Mouse (Mus musculus): ENCODE data around the gene Sv2c. TPM values are rescaled to one million over a fixed set of nuclear protein-coding genes. Genes with fewer than 3 reads are reported as not detected.

The Sv2c gene
- polyA plus RNA-seq, 1 experiment from 2014 or later = 0.86 TPM

DNA sequence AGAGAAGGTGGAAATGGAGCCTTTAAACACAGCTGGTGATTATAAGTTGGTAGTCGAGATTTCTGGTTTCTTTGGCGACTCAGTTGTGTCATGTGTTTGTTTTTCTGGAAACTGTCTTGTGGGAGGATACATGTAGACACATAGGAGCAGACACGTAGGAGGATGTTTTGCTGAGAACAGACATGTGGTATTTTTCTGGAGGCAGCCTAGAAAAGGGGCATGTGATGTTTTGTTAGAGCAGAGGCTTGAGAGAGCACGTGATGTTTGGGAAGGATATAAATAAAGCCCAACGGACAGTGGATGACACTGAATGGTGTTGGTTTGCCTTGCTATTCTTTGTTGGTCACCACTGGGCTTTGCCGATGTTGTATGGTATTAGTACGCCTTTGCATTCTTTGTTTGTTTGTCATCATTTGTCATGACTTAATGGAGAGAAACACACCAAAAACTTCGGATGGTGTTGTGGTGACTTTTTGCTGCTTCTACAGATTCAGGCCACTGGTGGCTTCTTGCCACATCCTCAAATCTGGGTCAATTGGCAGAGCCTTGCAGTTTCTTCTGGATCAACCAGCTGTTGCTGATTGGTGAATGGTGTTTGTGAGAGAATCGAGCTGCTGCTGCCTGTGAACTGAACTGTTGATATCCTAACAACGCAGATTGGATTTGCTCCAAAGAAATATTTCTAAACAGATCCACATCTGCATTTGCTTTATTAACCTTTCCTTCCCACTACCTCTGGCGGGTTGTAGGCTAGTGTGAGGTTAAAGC lies 91.9 kb downstream of the Sv2c start:
- H3K36me3 ChIP-seq (replicated peaks) = no peaks in the 10 kb centered on the region
- no peak overlapping the region for H3K4me2 ChIP-seq
- no peaks in the 10 kb centered on the region for H3K27me3 ChIP-seq
- 87% methylated on average over 11 of the region's 11 CpGs for WGBS
- ATAC-seq (ENCODE audit: low FRiP score) = no peak
- no peaks in the 10 kb centered on the region for H3K9me3 ChIP-seq
- no peak overlapping the region for H3K4me3 ChIP-seq (replicated peaks)
- H3K27ac ChIP-seq = no peak overlapping the region
- H3K9ac ChIP-seq = no peak overlapping the region
- H3K4me1 ChIP-seq = peaks cover 3% of the 10 kb centered on the region; the same call in 1 of the 2 replicates

DNA sequence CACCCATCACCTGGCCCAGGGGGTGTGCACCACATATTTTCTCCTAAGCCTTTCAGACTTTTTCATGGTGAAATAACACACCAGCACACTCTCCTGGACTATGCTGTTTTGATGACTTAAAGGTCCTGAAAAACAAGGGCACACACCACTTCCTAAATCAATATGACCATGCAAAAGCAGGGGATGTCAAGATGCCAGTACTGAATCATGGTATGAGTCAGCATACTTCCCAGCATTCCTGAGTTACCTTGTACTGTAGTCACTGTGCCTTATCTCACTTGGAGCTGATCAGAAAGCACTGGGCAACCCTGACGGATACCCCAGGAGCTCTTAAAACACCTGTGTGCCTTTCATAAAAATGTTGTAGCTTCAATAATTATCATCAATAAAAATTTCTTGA lies 92.8 kb downstream of the Sv2c start:
- no peak for ATAC-seq (ENCODE audit: low FRiP score)
- WGBS = 89% methylated on average over 1 of the region's 1 CpGs

DNA sequence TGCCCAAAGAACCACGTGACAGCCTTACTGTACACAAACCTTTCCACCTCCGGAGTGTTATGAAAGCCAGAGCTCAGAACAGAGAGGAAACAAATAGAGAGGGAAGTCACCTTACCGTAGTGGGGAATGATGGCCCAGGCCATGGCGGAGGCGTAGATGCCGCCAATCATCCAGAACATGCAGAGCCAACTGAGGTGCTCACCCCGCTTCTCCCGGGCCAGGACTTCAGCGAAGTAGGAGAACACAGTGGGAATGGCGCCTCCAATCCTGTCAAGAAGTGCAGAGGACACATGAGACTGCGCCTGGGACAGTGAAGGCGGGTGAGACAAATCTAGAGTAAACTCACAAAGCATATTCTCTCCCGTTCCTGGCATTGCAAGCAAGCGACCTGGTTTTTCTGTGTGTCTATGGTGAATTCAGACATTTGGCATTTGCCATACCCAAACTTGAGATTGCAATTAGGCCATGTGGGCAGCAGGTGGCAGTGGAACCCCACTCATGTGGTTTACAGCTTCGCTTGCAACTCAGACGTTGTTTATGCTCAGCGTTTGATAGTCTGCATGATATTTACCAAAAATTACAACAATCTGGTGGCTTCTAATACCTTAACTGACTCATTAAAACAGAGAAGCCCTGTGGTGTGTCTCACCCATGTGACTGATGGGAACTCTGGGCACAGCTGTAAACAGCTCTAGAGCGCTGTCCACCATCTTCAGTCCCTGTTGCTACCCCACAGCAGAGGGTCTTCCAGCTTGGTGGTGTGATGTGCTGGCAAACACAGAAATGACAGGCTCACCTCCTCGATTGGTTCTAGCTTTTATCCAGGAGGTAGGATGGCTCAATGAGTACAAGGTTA lies 101.8 kb downstream of the Sv2c start:
- H3K4me3 ChIP-seq (replicated peaks) = no peak overlapping the region
- H3K36me3 ChIP-seq (replicated peaks) = no peaks in the 10 kb centered on the region
- no peaks in the 10 kb centered on the region for H3K9me3 ChIP-seq
- no peak overlapping the region for H3K4me2 ChIP-seq
- H3K27me3 ChIP-seq = no peaks in the 10 kb centered on the region
- WGBS = 67% methylated on average over 19 of the region's 19 CpGs
- no peak overlapping the region for H3K27ac ChIP-seq
- ATAC-seq (ENCODE audit: low FRiP score) = peak; percentile 30; the same call in 1 of the 2 replicates
- H3K9ac ChIP-seq = no peak overlapping the region
- H3K4me1 ChIP-seq = no peaks in the 10 kb centered on the region

More for the DNA sequence above, 92.8 kb downstream of the Sv2c start:
- Histone ChIP-seq H3K9ac (no peak overlapping the region), H3K9me3 (no peaks in the 10 kb centered on the region), H3K4me2 (no peak overlapping the region), H3K4me1 (no peaks in the 10 kb centered on the region), H3K27ac (no peak overlapping the region), H3K4me3 (replicated peaks) (no peak overlapping the region), H3K27me3 (no peaks in the 10 kb centered on the region), H3K36me3 (replicated peaks) (no peaks in the 10 kb centered on the region)

DNA sequence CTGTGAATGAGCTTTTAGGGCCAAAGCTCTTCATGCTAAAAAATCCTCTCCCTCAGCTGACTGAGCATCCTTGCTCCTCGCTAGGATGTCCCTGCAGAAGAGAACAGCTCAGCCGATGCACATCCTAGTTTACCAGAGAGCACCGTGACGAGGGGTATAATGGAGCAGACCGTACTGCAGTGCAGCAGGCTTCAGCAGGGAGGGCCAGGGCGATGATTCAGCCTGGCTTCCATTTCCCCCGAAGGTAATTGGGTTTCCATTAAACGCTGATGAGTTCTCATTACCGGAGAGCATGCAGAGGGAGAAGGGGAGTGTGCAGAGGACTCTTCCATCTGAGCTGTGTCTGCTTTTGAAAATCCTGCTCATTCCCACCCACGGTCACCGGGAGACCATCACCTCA lies 108.5 kb downstream of the Sv2c start:
- Histone ChIP-seq H3K27me3 (no peaks in the 10 kb centered on the region), H3K36me3 (replicated peaks) (no peaks in the 10 kb centered on the region), H3K4me2 (no peak overlapping the region), H3K27ac (no peak overlapping the region), H3K4me3 (replicated peaks) (no peak overlapping the region), H3K4me1 (no peaks in the 10 kb centered on the region), H3K9ac (no peak overlapping the region), H3K9me3 (no peaks in the 10 kb centered on the region)
- 81% methylated on average over 11 of the region's 11 CpGs for WGBS
- 0 out of 2 replicates have a peak, but pooled peaks have one; percentile 17 for ATAC-seq (ENCODE audit: low FRiP score)

DNA sequence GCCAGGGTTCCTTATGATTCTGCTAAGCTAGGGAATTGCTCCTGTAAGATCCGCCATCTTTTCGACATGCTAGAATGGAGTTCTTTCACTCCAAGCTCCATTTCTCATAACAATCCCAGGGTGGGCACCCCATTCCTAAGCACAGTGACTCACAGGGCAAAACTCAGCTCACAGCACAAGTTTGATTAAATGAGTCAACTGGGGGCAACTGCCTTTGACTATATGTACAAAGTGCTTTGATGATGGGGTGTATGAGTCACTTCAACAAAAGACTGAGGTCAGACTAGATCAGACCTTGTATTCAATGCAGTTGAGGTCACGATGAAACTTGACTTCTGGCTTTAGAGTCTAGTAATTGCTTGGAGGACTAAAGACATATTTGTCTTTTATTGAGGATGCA lies 116.9 kb downstream of the Sv2c start:
- Histone ChIP-seq H3K36me3 (replicated peaks) (no peaks in the 10 kb centered on the region), H3K9ac (no peak overlapping the region), H3K27ac (no peak overlapping the region), H3K4me3 (replicated peaks) (no peak overlapping the region), H3K4me2 (no peak overlapping the region), H3K9me3 (no peaks in the 10 kb centered on the region), H3K4me1 (no peaks in the 10 kb centered on the region), H3K27me3 (no peaks in the 10 kb centered on the region)
- no peak for ATAC-seq (ENCODE audit: low FRiP score)
- WGBS = 93% methylated on average over 3 of the region's 3 CpGs

DNA sequence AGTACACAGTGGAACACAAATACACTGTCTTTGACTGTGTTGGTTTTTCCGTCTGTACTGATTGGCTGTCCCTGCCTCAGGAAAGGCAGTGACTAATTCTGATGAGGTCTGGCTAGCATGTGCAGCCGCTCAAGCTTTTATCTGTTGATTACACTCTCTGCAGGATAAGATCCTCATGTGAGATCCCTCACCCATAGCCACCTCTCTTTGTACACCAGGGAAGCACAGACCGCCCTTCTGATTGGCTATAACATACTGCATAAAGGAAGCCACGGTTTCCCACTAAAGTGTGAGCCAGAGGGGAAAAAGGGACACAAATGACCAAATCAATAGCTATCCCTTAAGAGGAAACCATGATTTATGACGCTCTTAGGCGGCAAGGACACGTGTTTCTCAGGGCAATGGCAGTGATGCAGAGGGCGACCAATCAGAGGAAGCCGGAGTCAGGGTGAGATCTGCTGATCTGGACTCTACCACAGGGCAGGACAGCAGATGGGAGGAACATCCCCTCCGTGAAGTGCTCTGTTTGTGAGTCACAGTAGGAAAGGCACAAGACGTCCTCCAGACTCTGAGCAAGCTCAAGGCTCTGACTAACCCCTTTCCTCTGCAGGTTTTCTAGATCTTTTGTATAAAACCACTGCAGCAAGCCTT lies 121.4 kb downstream of the Sv2c start:
- H3K4me1 ChIP-seq = no peaks in the 10 kb centered on the region
- H3K9me3 ChIP-seq = no peaks in the 10 kb centered on the region
- H3K27me3 ChIP-seq = no peaks in the 10 kb centered on the region
- ATAC-seq (ENCODE audit: low FRiP score) = peak; percentile 69; the same call in 1 of the 2 replicates
- H3K4me3 ChIP-seq (replicated peaks) = no peak overlapping the region
- no peak overlapping the region for H3K9ac ChIP-seq
- 69% methylated on average over 11 of the region's 11 CpGs for WGBS
- no peak overlapping the region for H3K27ac ChIP-seq
- H3K4me2 ChIP-seq = no peak overlapping the region
- H3K36me3 ChIP-seq (replicated peaks) = no peaks in the 10 kb centered on the region

DNA sequence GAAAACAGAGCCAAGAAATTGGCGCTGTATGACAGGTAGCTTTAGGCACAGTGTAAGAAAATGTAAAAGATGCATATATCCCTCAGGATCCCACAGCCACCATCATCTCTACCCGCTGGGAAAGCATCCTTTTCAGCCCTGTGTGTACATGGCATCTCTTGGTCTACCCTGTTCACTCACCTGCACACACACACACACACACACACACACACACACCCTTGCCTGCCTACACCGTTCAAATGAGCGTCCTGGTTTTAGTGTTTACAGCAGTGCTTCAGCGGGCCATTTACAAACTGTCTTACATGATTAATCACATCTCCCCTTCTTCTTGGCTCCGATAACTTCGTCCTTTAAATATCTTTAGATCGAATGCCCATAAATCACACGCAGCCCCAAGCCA lies 123.4 kb downstream of the Sv2c start:
- Histone ChIP-seq H3K9me3 (no peaks in the 10 kb centered on the region), H3K36me3 (replicated peaks) (no peaks in the 10 kb centered on the region), H3K9ac (no peak overlapping the region), H3K4me2 (no peak overlapping the region), H3K27me3 (0 out of 2 replicates have a peak, but pooled peaks cover 4% of the 10 kb centered on the region), H3K27ac (no peak overlapping the region), H3K4me1 (no peaks in the 10 kb centered on the region), H3K4me3 (replicated peaks) (no peak overlapping the region)
- 91% methylated on average over 9 of the region's 9 CpGs for WGBS
- ATAC-seq (ENCODE audit: low FRiP score) = no peak

DNA sequence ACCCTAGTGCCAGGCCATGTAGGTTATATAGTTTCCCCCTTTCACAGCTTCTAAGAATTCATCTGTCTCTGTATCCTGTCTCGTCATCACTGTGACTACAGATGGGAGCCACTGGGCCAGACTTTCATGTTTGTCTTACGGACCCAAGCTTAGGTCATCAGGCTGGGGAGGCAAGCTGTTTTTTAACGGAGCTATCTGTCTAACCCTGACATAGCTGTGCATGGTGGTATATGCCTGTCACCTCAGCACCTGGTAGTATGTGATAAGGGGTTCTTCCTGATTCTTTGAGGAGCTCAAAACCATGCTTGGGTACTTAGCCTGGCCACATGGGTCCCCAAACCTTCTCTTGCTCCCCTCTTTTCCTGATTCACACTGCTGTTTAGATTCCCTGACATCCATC lies 124.2 kb downstream of the Sv2c start:
- peaks cover 7% of the 10 kb centered on the region; the same call in 1 of the 2 replicates for H3K27me3 ChIP-seq
- H3K4me1 ChIP-seq = no peaks in the 10 kb centered on the region
- H3K36me3 ChIP-seq (replicated peaks) = no peaks in the 10 kb centered on the region
- ATAC-seq (ENCODE audit: low FRiP score) = no peak
- no peak overlapping the region for H3K4me3 ChIP-seq (replicated peaks)
- 83% methylated on average over 3 of the region's 3 CpGs for WGBS
- H3K9ac ChIP-seq = no peak overlapping the region
- no peak overlapping the region for H3K27ac ChIP-seq
- H3K4me2 ChIP-seq = no peak overlapping the region
- H3K9me3 ChIP-seq = no peaks in the 10 kb centered on the region

DNA sequence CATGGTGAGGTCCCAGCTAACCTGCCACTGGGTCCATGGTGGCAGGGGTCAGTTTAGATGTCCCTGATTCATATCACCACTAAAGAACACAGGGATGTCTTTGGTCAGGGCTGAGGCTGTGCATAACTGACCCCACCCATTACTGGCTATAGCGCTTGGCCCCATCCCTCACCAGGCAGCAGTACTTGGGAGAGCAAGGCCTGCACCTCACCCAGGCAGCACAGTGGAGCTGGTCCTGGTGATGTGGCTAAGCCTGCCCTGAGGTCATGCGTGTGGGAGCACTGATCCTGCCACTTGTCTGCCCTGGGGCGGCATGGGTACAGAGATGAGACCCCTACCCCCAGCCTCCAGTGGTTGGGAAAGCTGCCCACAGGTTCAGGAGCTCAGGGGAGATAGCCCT lies 128.8 kb downstream of the Sv2c start:
- WGBS = 88% methylated on average over 3 of the region's 3 CpGs
- no peaks in the 10 kb centered on the region for H3K4me1 ChIP-seq
- H3K4me3 ChIP-seq (replicated peaks) = no peak overlapping the region
- ATAC-seq (ENCODE audit: low FRiP score) = no peak
- H3K27me3 ChIP-seq = peaks cover 13% of the 10 kb centered on the region; the same call in 1 of the 2 replicates
- H3K9ac ChIP-seq = no peak overlapping the region
- H3K4me2 ChIP-seq = no peak overlapping the region
- no peaks in the 10 kb centered on the region for H3K9me3 ChIP-seq
- no peak overlapping the region for H3K27ac ChIP-seq
- H3K36me3 ChIP-seq (replicated peaks) = no peaks in the 10 kb centered on the region

DNA sequence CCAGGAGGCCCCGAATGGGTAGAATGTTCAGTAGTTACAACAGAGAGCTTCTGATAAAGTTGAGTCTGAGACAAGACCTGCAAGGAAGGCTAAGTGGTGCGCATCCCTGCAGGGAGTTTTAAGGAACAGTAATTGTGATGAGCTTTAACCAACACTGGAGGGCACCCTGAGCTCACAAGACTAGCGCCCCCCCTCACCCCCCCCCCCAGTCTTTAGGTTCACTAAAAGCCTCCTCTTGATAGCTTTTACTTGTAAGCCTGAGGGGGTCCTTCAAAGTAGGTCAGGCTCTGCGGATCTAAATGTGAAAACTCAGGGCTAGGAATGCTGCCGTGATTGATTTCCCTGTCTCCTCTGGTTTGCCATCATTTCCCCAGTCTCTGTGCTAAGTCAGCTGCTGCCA lies 129.9 kb downstream of the Sv2c start:
- H3K4me1 ChIP-seq = no peaks in the 10 kb centered on the region
- H3K9me3 ChIP-seq = no peaks in the 10 kb centered on the region
- ATAC-seq (ENCODE audit: low FRiP score) = no peak
- no peaks in the 10 kb centered on the region for H3K36me3 ChIP-seq (replicated peaks)
- H3K4me3 ChIP-seq (replicated peaks) = no peak overlapping the region
- no peak overlapping the region for H3K27ac ChIP-seq
- WGBS = 34% methylated on average over 5 of the region's 5 CpGs
- peaks cover 19% of the 10 kb centered on the region; the same call in 1 of the 2 replicates for H3K27me3 ChIP-seq
- H3K4me2 ChIP-seq = no peak overlapping the region
- H3K9ac ChIP-seq = no peak overlapping the region

DNA sequence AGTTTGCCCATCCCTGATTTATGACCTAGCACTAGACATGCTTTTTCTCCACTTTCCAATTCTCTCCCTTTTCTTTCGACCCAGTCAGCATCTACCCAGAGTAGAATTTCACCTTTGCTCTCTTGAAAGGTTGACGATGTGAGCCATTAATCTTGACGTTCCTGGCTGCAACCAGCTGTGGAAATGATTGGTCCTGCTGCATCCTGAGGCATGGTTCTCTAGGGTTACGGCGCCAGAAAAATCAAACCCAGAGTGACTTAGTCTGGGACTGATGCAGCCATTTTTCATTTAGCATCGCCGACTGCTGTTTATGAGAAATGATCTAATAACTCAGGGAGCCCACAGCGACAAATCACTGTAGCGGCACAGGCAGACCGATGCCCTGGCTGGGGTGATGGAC lies 133.0 kb downstream of the Sv2c start:
- H3K4me3 ChIP-seq (replicated peaks) = no peak overlapping the region
- 89% methylated on average over 10 of the region's 10 CpGs for WGBS
- ATAC-seq (ENCODE audit: low FRiP score) = no peak

DNA sequence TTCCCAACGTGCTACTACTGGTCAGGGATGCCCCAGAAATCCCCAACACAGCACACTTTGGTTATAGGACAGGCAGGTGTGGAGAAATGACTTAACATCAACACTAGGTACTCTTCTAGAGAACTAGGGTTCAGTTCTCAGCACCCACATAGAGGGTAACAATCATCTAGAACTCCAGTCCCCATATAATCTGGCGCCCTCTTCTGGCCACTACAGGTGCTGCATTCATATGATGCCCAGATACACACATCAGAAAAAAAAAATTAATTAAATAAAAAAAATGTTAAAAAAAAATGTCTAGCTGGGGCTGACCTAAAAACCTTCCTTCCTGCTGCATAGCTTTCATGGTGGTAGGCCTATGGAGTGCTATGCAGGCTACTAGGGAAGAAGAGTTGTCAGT lies 135.1 kb downstream of the Sv2c start:
- no peaks in the 10 kb centered on the region for H3K9me3 ChIP-seq
- no peak overlapping the region for H3K27ac ChIP-seq
- ATAC-seq (ENCODE audit: low FRiP score) = no peak
- peaks cover 18% of the 10 kb centered on the region for H3K27me3 ChIP-seq
- no peak overlapping the region for H3K4me2 ChIP-seq
- H3K9ac ChIP-seq = no peak overlapping the region
- no peaks in the 10 kb centered on the region for H3K36me3 ChIP-seq (replicated peaks)
- H3K4me1 ChIP-seq = peaks cover 6% of the 10 kb centered on the region
- WGBS = 62% methylated on average over 2 of the region's 2 CpGs
- H3K4me3 ChIP-seq (replicated peaks) = no peak overlapping the region

More for the DNA sequence above, 133.0 kb downstream of the Sv2c start:
- Histone ChIP-seq H3K4me2 (no peak overlapping the region), H3K27ac (no peak overlapping the region), H3K9ac (no peak overlapping the region), H3K27me3 (peaks cover 19% of the 10 kb centered on the region; the same call in 1 of the 2 replicates), H3K4me1 (peaks cover 6% of the 10 kb centered on the region), H3K9me3 (no peaks in the 10 kb centered on the region), H3K36me3 (replicated peaks) (no peaks in the 10 kb centered on the region)

All from forebrain, embryonic 12.5 days (tissue).